Mouse (Mus musculus): ENCODE data around the gene Smarcd1. TPM values are rescaled to one million over a fixed set of nuclear protein-coding genes. Genes with fewer than 3 reads are reported as not detected.

Smarcd1 gene
- total RNA-seq (2014; fragmentation: Nextera tagmentation): 43.3 and 50.9 TPM in 2 replicates
- total RNA-seq (2017): 11.4 and 12.0 TPM in 2 replicates
- 45.3 and 69.1 TPM in 2 replicates for polyA plus RNA-seq (2012)

- Histone ChIP-seq H3K9me3 (replicated peaks) (no peaks in the 10 kb centered on the region), H3K36me3 (replicated peaks) (peaks cover 37% of the 10 kb centered on the region), H3K4me3 (ENCODE audit: low read depth, low read length) (peak within 1 kb of the TSS; percentile 77), H3K4me1 (ENCODE audit: insufficient read depth, low read depth, low read length) (peaks cover 38% of the 10 kb centered on the region), H3K27me3 (ENCODE audit: insufficient read depth, low read length) (0 out of 2 replicates have a peak, but pooled peaks cover 3% of the 10 kb centered on the region)
- DNase-seq (ENCODE audit: low spot score): peak; percentile 91
- peak; percentile 89 for ATAC-seq (ENCODE audit: extremely low read depth, insufficient number of reproducible peaks, low FRiP score, poor library complexity, severe bottlenecking)
- peak; percentile 51 for TF ChIP-seq CTCF (IDR thresholded peaks at IDR 0.05; ENCODE audit: low read depth, low read length)
- TF ChIP-seq POLR2AphosphoS5 (IDR thresholded peaks at IDR 0.05; ENCODE audit: insufficient replicate concordance, low read depth, low read length): no peak
These were observed at the start of gene Smarcd1 for GRCm38 (mm10) chr15:99701999-99702900. Gene Smarcd1, plus strand, starts transcription at chr15:99702129.

GRCm38 (mm10) chr15:99653291-99653690, 48.6 kb upstream of the Smarcd1 start:
- DNase-seq (ENCODE audit: low spot score): no peak
- Histone ChIP-seq H3K4me1 (ENCODE audit: insufficient read depth, low read depth, low read length) (peaks cover 81% of the 10 kb centered on the region), H3K4me3 (ENCODE audit: low read depth, low read length) (no peak overlapping the region), H3K9me3 (replicated peaks) (no peaks in the 10 kb centered on the region), H3K27me3 (ENCODE audit: insufficient read depth, low read length) (peaks cover 17% of the 10 kb centered on the region; the same call in 1 of the 2 replicates), H3K36me3 (replicated peaks) (peaks cover 16% of the 10 kb centered on the region)
- TF ChIP-seq TAL1 (conservative IDR thresholded peaks at IDR 0.05; ENCODE audit: low read depth, low read length): no peak
- no peak for TF ChIP-seq GATA2 (IDR thresholded peaks at IDR 0.05; ENCODE audit: borderline replicate concordance, low read depth, low read length)
- ATAC-seq (ENCODE audit: extremely low read depth, insufficient number of reproducible peaks, low FRiP score, poor library complexity, severe bottlenecking): no peak

GRCm38 (mm10) chr15:99653876-99654275, 48.1 kb upstream of the Smarcd1 start:
- Histone ChIP-seq H3K27me3 (ENCODE audit: insufficient read depth, low read length) (peaks cover 17% of the 10 kb centered on the region; the same call in 1 of the 2 replicates), H3K4me3 (ENCODE audit: low read depth, low read length) (no peak overlapping the region), H3K9me3 (replicated peaks) (peaks cover 2% of the 10 kb centered on the region; the same call in 1 of the 2 replicates), H3K36me3 (replicated peaks) (peaks cover 12% of the 10 kb centered on the region), H3K4me1 (ENCODE audit: insufficient read depth, low read depth, low read length) (peaks cover 83% of the 10 kb centered on the region)
- DNase-seq (ENCODE audit: low spot score) (no peak), ATAC-seq (ENCODE audit: extremely low read depth, insufficient number of reproducible peaks, low FRiP score, poor library complexity, severe bottlenecking) (no peak)
- TF ChIP-seq GATA2 (IDR thresholded peaks at IDR 0.05; ENCODE audit: borderline replicate concordance, low read depth, low read length) (no peak), CTCF (IDR thresholded peaks at IDR 0.05; ENCODE audit: low read depth, low read length) (no peak), TAL1 (conservative IDR thresholded peaks at IDR 0.05; ENCODE audit: low read depth, low read length) (no peak), GATA1 (IDR thresholded peaks at IDR 0.05; ENCODE audit: borderline replicate concordance, low read length) (no peak), POLR2AphosphoS5 (IDR thresholded peaks at IDR 0.05; ENCODE audit: insufficient replicate concordance, low read depth, low read length) (no peak)

GRCm38 (mm10) chr15:99655956-99656355, 46.0 kb upstream of the Smarcd1 start:
- H3K4me1 ChIP-seq (ENCODE audit: insufficient read depth, low read depth, low read length): peaks cover 75% of the 10 kb centered on the region
- no peak overlapping the region; the same call in 1 of the 2 replicates for H3K4me3 ChIP-seq (ENCODE audit: low read depth, low read length)
- H3K9me3 ChIP-seq (replicated peaks): peaks cover 2% of the 10 kb centered on the region; the same call in 1 of the 2 replicates
- no peaks in the 10 kb centered on the region for H3K36me3 ChIP-seq (replicated peaks)
- no peak for TF ChIP-seq GATA1 (IDR thresholded peaks at IDR 0.05; ENCODE audit: borderline replicate concordance, low read length)
- TF ChIP-seq TAL1 (conservative IDR thresholded peaks at IDR 0.05; ENCODE audit: low read depth, low read length): no peak
- no peak for TF ChIP-seq GATA2 (IDR thresholded peaks at IDR 0.05; ENCODE audit: borderline replicate concordance, low read depth, low read length)
- TF ChIP-seq CTCF (IDR thresholded peaks at IDR 0.05; ENCODE audit: low read depth, low read length): no peak
- TF ChIP-seq POLR2AphosphoS5 (IDR thresholded peaks at IDR 0.05; ENCODE audit: insufficient replicate concordance, low read depth, low read length): no peak
- no peak for DNase-seq (ENCODE audit: low spot score)
- H3K27me3 ChIP-seq (ENCODE audit: insufficient read depth, low read length): peaks cover 17% of the 10 kb centered on the region; the same call in 1 of the 2 replicates
- no peak for ATAC-seq (ENCODE audit: extremely low read depth, insufficient number of reproducible peaks, low FRiP score, poor library complexity, severe bottlenecking)

DNA sequence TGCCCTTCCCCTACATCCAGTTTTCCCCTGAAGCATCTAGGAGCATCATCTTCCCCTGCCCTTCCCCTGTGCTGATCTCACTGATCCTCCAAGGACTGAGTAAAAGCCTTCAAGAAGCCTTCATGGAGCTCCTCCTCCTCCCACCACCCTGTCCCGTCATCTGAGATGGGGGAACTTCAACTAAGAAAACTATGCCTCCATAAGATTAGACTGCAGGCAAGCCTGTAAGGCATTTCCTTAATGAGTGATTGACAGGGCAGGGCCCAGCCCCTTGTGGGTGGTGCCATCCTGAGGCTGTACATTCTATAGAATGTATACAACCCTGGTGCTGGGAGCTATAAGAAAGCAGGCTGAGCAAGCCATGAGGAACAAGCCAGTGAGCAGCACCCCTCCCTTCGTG, 43.5 kb upstream of the Smarcd1 start:
- peaks cover 2% of the 10 kb centered on the region; the same call in 1 of the 2 replicates for H3K9me3 ChIP-seq (replicated peaks)
- peaks cover 17% of the 10 kb centered on the region; the same call in 1 of the 2 replicates for H3K27me3 ChIP-seq (ENCODE audit: insufficient read depth, low read length)
- ATAC-seq (ENCODE audit: extremely low read depth, insufficient number of reproducible peaks, low FRiP score, poor library complexity, severe bottlenecking) (no peak), DNase-seq (ENCODE audit: low spot score) (no peak)
- TF ChIP-seq TAL1 (conservative IDR thresholded peaks at IDR 0.05; ENCODE audit: low read depth, low read length) (no peak), GATA1 (IDR thresholded peaks at IDR 0.05; ENCODE audit: borderline replicate concordance, low read length) (no peak), GATA2 (IDR thresholded peaks at IDR 0.05; ENCODE audit: borderline replicate concordance, low read depth, low read length) (no peak), CTCF (IDR thresholded peaks at IDR 0.05; ENCODE audit: low read depth, low read length) (no peak), POLR2AphosphoS5 (IDR thresholded peaks at IDR 0.05; ENCODE audit: insufficient replicate concordance, low read depth, low read length) (no peak)
- H3K4me1 ChIP-seq (ENCODE audit: insufficient read depth, low read depth, low read length): peaks cover 82% of the 10 kb centered on the region
- H3K4me3 ChIP-seq (ENCODE audit: low read depth, low read length): no peak overlapping the region
- H3K36me3 ChIP-seq (replicated peaks): no peaks in the 10 kb centered on the region

DNA sequence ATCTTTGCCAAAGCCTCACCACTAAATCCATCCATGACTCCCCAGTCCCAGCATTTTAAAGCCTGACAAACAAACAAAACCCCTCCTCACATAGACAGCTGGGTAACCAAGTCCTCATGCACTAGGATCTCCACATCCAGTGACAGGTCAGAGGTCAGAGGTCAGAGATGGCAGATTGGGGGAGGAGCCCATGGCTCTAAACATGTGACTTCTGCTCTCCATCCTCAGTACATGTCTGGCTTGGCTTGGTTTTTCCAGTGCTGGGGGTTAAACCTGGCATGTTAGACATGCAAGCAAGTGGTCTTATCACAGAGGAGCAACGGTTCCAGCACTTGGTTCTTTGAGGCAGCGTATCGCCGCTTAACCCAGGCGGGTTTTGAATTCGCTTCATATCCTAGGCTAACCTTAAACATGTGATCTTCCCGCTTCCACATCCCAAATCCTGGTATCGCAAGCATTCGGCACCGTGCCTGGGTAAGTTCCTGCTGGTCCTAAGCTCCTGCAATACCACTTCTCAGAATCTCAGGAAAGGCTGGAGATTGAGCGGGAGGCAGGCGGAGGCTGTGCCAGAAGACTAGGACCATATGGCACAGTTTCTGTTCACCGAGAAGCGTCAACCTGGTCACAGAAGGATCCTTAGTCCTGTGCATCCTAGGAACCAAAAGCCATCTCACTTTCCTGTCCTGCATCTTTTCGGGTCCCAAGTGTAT, 40.7 kb upstream of the Smarcd1 start:
- no peak for DNase-seq (ENCODE audit: low spot score)
- ATAC-seq (ENCODE audit: extremely low read depth, insufficient number of reproducible peaks, low FRiP score, poor library complexity, severe bottlenecking): no peak
- no peak overlapping the region; the same call in 1 of the 2 replicates for H3K4me3 ChIP-seq (ENCODE audit: low read depth, low read length)
- peaks cover 78% of the 10 kb centered on the region for H3K4me1 ChIP-seq (ENCODE audit: insufficient read depth, low read depth, low read length)
- peaks cover 2% of the 10 kb centered on the region; the same call in 1 of the 2 replicates for H3K9me3 ChIP-seq (replicated peaks)
- H3K27me3 ChIP-seq (ENCODE audit: insufficient read depth, low read length): peaks cover 10% of the 10 kb centered on the region
- no peaks in the 10 kb centered on the region for H3K36me3 ChIP-seq (replicated peaks)
- TF ChIP-seq POLR2AphosphoS5 (IDR thresholded peaks at IDR 0.05; ENCODE audit: insufficient replicate concordance, low read depth, low read length) (no peak), TAL1 (conservative IDR thresholded peaks at IDR 0.05; ENCODE audit: low read depth, low read length) (no peak), CTCF (IDR thresholded peaks at IDR 0.05; ENCODE audit: low read depth, low read length) (no peak), GATA1 (IDR thresholded peaks at IDR 0.05; ENCODE audit: borderline replicate concordance, low read length) (no peak), GATA2 (IDR thresholded peaks at IDR 0.05; ENCODE audit: borderline replicate concordance, low read depth, low read length) (no peak)
